Mouse (Mus musculus): ENCODE data around the gene Ttll3.
A peak's percentile ranks its signal among the peaks of the same experiment; 100 is the strongest.

Ttll3 gene

GRCm38 (mm10) chr6:113424187-113424586 lies 35.1 kb downstream of the Ttll3 start:
- DNase-seq (ENCODE audit: low spot score), result no peak

- no peak for DNase-seq (ENCODE audit: low spot score)
Observed at GRCm38 (mm10) chr6:113426696-113427095, 37.6 kb downstream of the Ttll3 start.

- peak; percentile 29 for DNase-seq (ENCODE audit: low spot score)
Observed at GRCm38 (mm10) chr6:113427397-113427796, 38.3 kb downstream of the Ttll3 start.

- no peak for DNase-seq (ENCODE audit: low spot score)
Observed at GRCm38 (mm10) chr6:113428006-113428405, 38.9 kb downstream of the Ttll3 start.

- DNase-seq (ENCODE audit: low spot score), result no peak
Observed at GRCm38 (mm10) chr6:113429965-113430364, 40.9 kb downstream of the Ttll3 start.

- no peak for DNase-seq (ENCODE audit: low spot score)
Observed at GRCm38 (mm10) chr6:113430846-113431245, 41.8 kb downstream of the Ttll3 start.

GRCm38 (mm10) chr6:113431801-113432200 lies 42.7 kb downstream of the Ttll3 start:
- DNase-seq (ENCODE audit: low spot score), result no peak

- no peak for DNase-seq (ENCODE audit: low spot score)
Observed at GRCm38 (mm10) chr6:113433661-113434060, 44.6 kb downstream of the Ttll3 start.

GRCm38 (mm10) chr6:113434691-113435090 lies 45.6 kb downstream of the Ttll3 start:
- DNase-seq (ENCODE audit: low spot score), result no peak

- no peak for DNase-seq (ENCODE audit: low spot score)
Observed at GRCm38 (mm10) chr6:113435664-113436205, 46.7 kb downstream of the Ttll3 start, which contains the start of gene Cidec. Cidec (minus strand) TSS chr6:113435760.

GRCm38 (mm10) chr6:113437135-113437534 lies 48.1 kb downstream of the Ttll3 start:
- no peak for DNase-seq (ENCODE audit: low spot score)

GRCm38 (mm10) chr6:113438721-113439430 lies 49.8 kb downstream of the Ttll3 start:
- no peak for DNase-seq (ENCODE audit: low spot score)

GRCm38 (mm10) chr6:113440686-113441085 lies 51.6 kb downstream of the Ttll3 start:
- DNase-seq (ENCODE audit: low spot score), result no peak

- DNase-seq (ENCODE audit: low spot score), result peak; percentile 73
Observed at GRCm38 (mm10) chr6:113441147-113441680, 52.2 kb downstream of the Ttll3 start.

GRCm38 (mm10) chr6:113442087-113442441 lies 53.0 kb downstream of the Ttll3 start:
- DNase-seq (ENCODE audit: low spot score), result no peak

- DNase-seq (ENCODE audit: low spot score), result peak; percentile 84
Observed at GRCm38 (mm10) chr6:113442442-113443090, 53.5 kb downstream of the Ttll3 start, which contains the start of gene Jagn1. Jagn1 (plus strand) TSS chr6:113442569.

GRCm38 (mm10) chr6:113443091-113443490 lies 54.0 kb downstream of the Ttll3 start:
- no peak for DNase-seq (ENCODE audit: low spot score)

- no peak for DNase-seq (ENCODE audit: low spot score)
Observed at GRCm38 (mm10) chr6:113444207-113444965, 55.3 kb downstream of the Ttll3 start.

- no peak for DNase-seq (ENCODE audit: low spot score)
Observed at GRCm38 (mm10) chr6:113447639-113448038, 58.6 kb downstream of the Ttll3 start.

- DNase-seq (ENCODE audit: low spot score), result no peak
Observed at GRCm38 (mm10) chr6:113451839-113452238, 62.8 kb downstream of the Ttll3 start.

GRCm38 (mm10) chr6:113455007-113455406 lies 65.9 kb downstream of the Ttll3 start:
- no peak for DNase-seq (ENCODE audit: low spot score)

- DNase-seq (ENCODE audit: low spot score), result no peak
Observed at GRCm38 (mm10) chr6:113457952-113458534, 69.0 kb downstream of the Ttll3 start, which contains the start of gene Il17re. Il17re (plus strand) TSS chr6:113458484.
